Mouse (Mus musculus) colon, adult 2 months (tissue): ENCODE measurements around the gene Nsa2. TPM values are rescaled to one million over a fixed set of nuclear protein-coding genes. Genes with fewer than 3 reads are reported as not detected.

Source experiments
- polyA plus RNA-seq: library from polyadenylated mRNA; depleted of rRNA; stranded (reverse); fragments of >200 nt; gene quantifications from 2 replicates; pipeline ENCODE4 v1.2.3, GENCODE M21; 2012; rRNA removed

The Nsa2 gene
- polyA plus RNA-seq, result 16.3 and 21.4 TPM in 2 replicates

GRCm38 (mm10) chr13:97137466-97138400 lies at the start of gene Nsa2, which contains the start of gene Gfm2:
Gene Nsa2, minus strand, starts transcription at chr13:97137937.
Gene Gfm2, plus strand, starts transcription at chr13:97137937.

GRCm38 (mm10) chr13:97099187-97099852 lies 38.4 kb downstream of the Nsa2 start, which contains the start of gene Gm6169:
Gene Gm6169, minus strand, starts transcription at chr13:97099237.

Other genes with a start within 250 kb of the Nsa2 start
- 0.65 and 0.71 TPM in 2 replicates for gene Gcnt4, start 213.2 kb downstream of the Nsa2 start, polyA plus RNA-seq
- not detected in 2 replicates for gene 1700029F12Rik, start 103.6 kb downstream of the Nsa2 start, polyA plus RNA-seq
- gene Fam169a, start 70.7 kb downstream of the Nsa2 start, polyA plus RNA-seq, result not detected in 2 replicates
- gene Gm6169, start 38.7 kb downstream of the Nsa2 start, polyA plus RNA-seq, result 4.5 and 4.7 TPM in 2 replicates
- 19.6 and 22.5 TPM in 2 replicates for gene Gfm2, start within 50 bp of the Nsa2 start, polyA plus RNA-seq
- gene Hexb, start 60.4 kb upstream of the Nsa2 start, polyA plus RNA-seq, result 279 and 322 TPM in 2 replicates
- gene Enc1, start 103.2 kb upstream of the Nsa2 start, polyA plus RNA-seq, result 5.8 and 6.7 TPM in 2 replicates